Mouse (Mus musculus) spleen, adult 18-20 months (tissue): ENCODE measurements around the gene Srpk2.
A peak's percentile ranks its signal among the peaks of the same experiment; 100 is the strongest.
"Not testable (repeated sequence)": the region's sequence is repeated elsewhere in the genome, so short reads cannot be mapped to it uniquely, and the experiment has no call there.

ENCODE experiments used
- DNase-seq, 2 experiments: peaks; one replicate each; pipeline ENCODE4 v3.0.0; 2022; ENCODE audit warnings: mixed read lengths in 2 of 2

Srpk2 gene

GRCm38 (mm10) chr5:23684517-23684916 is at the start of gene Srpk2:
Gene Srpk2 (minus strand): TSS chr5:23684617.
- no peak for DNase-seq

GRCm38 (mm10) chr5:23721956-23722355 is 37.5 kb upstream of the Srpk2 start:
- no peak for DNase-seq

GRCm38 (mm10) chr5:23718881-23719328 is 34.5 kb upstream of the Srpk2 start:
- no peak for DNase-seq

GRCm38 (mm10) chr5:23718182-23718534 is 33.7 kb upstream of the Srpk2 start:
- DNase-seq, result no peak

- DNase-seq, result no peak
These were observed 33.2 kb upstream of the Srpk2 start for GRCm38 (mm10) chr5:23717469-23718181.

- no peak for DNase-seq
These were observed 29.3 kb upstream of the Srpk2 start for GRCm38 (mm10) chr5:23713401-23714335.

- peak; percentile 73 to 80 for DNase-seq
These were observed 27.9 kb upstream of the Srpk2 start for GRCm38 (mm10) chr5:23712130-23713001.

GRCm38 (mm10) chr5:23711671-23712129 is 27.3 kb upstream of the Srpk2 start:
- peak in 1 of 2 experiments; percentile 16 for DNase-seq

- no peak for DNase-seq
These were observed 26.8 kb upstream of the Srpk2 start for GRCm38 (mm10) chr5:23711244-23711643.

GRCm38 (mm10) chr5:23709661-23710060 is 25.2 kb upstream of the Srpk2 start:
- no peak for DNase-seq

- DNase-seq, result not testable (repeated sequence)
These were observed 22.5 kb upstream of the Srpk2 start for GRCm38 (mm10) chr5:23706601-23707597.

- DNase-seq, result no peak
These were observed 13.0 kb upstream of the Srpk2 start for GRCm38 (mm10) chr5:23697457-23697856.

GRCm38 (mm10) chr5:23683431-23683830 is 986 bp downstream of the Srpk2 start:
- DNase-seq, result no peak

GRCm38 (mm10) chr5:23679006-23679405 is 5.4 kb downstream of the Srpk2 start:
- no peak for DNase-seq

- DNase-seq, result no peak
These were observed 6.5 kb downstream of the Srpk2 start for GRCm38 (mm10) chr5:23677883-23678282.

- no peak for DNase-seq
These were observed 7.4 kb downstream of the Srpk2 start for GRCm38 (mm10) chr5:23677072-23677453.

- DNase-seq, result peak in 1 of 2 experiments; percentile 16
These were observed 8.0 kb downstream of the Srpk2 start for GRCm38 (mm10) chr5:23676156-23677071.

GRCm38 (mm10) chr5:23675499-23676155 is 8.8 kb downstream of the Srpk2 start:
- DNase-seq, result peak; percentile 25 to 41

- peak; percentile 14 to 37 for DNase-seq
These were observed 9.5 kb downstream of the Srpk2 start for GRCm38 (mm10) chr5:23674829-23675498.
